Mouse (Mus musculus): Measurements from ENCODE around the gene Soga3. TPM values are rescaled to one million over a fixed set of nuclear protein-coding genes. Genes with fewer than 3 reads are reported as not detected.

Gene Soga3
- polyA plus RNA-seq, 1 experiment from 2014 or later, result 0.47 TPM

GRCm38 (mm10) chr10:29173778-29174177, 30.1 kb downstream of the Soga3 start:
- H3K4me2 ChIP-seq, result no peak overlapping the region
- H3K27ac ChIP-seq (replicated peaks), result no peak overlapping the region
- no peak for ATAC-seq (ENCODE audit: extremely low read depth, insufficient number of reproducible peaks, low FRiP score, low TSS enrichment)
- no peak overlapping the region for H3K4me3 ChIP-seq
- H3K27me3 ChIP-seq (replicated peaks), result no peaks in the 10 kb centered on the region
- H3K9ac ChIP-seq, result no peak overlapping the region
- no peaks in the 10 kb centered on the region for H3K9me3 ChIP-seq
- no peaks in the 10 kb centered on the region for H3K36me3 ChIP-seq
- no peaks in the 10 kb centered on the region for H3K4me1 ChIP-seq
- 73% methylated on average over 2 of the region's 2 CpGs for WGBS

- no peaks in the 10 kb centered on the region for H3K9me3 ChIP-seq
- H3K4me3 ChIP-seq, result no peak overlapping the region
- no peaks in the 10 kb centered on the region for H3K4me1 ChIP-seq
- H3K27ac ChIP-seq (replicated peaks), result no peak overlapping the region
- no peak overlapping the region for H3K4me2 ChIP-seq
- 75% methylated on average over 3 of the region's 3 CpGs for WGBS
- H3K36me3 ChIP-seq, result no peaks in the 10 kb centered on the region
- H3K27me3 ChIP-seq (replicated peaks), result no peaks in the 10 kb centered on the region
- no peak overlapping the region for H3K9ac ChIP-seq
- ATAC-seq (ENCODE audit: extremely low read depth, insufficient number of reproducible peaks, low FRiP score, low TSS enrichment), result no peak
These were observed 32.0 kb downstream of the Soga3 start for GRCm38 (mm10) chr10:29175656-29176055.

GRCm38 (mm10) chr10:29176881-29177280, 33.2 kb downstream of the Soga3 start:
- Histone ChIP-seq H3K9me3 (no peaks in the 10 kb centered on the region), H3K27ac (replicated peaks) (no peak overlapping the region), H3K27me3 (replicated peaks) (no peaks in the 10 kb centered on the region), H3K4me1 (no peaks in the 10 kb centered on the region), H3K36me3 (no peaks in the 10 kb centered on the region), H3K4me3 (no peak overlapping the region), H3K9ac (no peak overlapping the region), H3K4me2 (no peak overlapping the region)
- WGBS, result 78% methylated on average over 4 of the region's 4 CpGs
- ATAC-seq (ENCODE audit: extremely low read depth, insufficient number of reproducible peaks, low FRiP score, low TSS enrichment), result no peak

GRCm38 (mm10) chr10:29178003-29178402, 34.4 kb downstream of the Soga3 start:
- 31% methylated on average over 2 of the region's 2 CpGs for WGBS
- no peak for ATAC-seq (ENCODE audit: extremely low read depth, insufficient number of reproducible peaks, low FRiP score, low TSS enrichment)
- no peak overlapping the region for H3K4me3 ChIP-seq

GRCm38 (mm10) chr10:29180210-29180609, 36.6 kb downstream of the Soga3 start:
- H3K27ac ChIP-seq (replicated peaks), result no peak overlapping the region
- H3K4me2 ChIP-seq, result no peak overlapping the region
- H3K9ac ChIP-seq, result no peak overlapping the region
- H3K9me3 ChIP-seq, result no peaks in the 10 kb centered on the region
- H3K4me1 ChIP-seq, result no peaks in the 10 kb centered on the region
- no peaks in the 10 kb centered on the region for H3K27me3 ChIP-seq (replicated peaks)
- no peaks in the 10 kb centered on the region for H3K36me3 ChIP-seq
- no peak for ATAC-seq (ENCODE audit: extremely low read depth, insufficient number of reproducible peaks, low FRiP score, low TSS enrichment)
- WGBS, result 88% methylated on average over 3 of the region's 3 CpGs
- H3K4me3 ChIP-seq, result no peak overlapping the region

More at GRCm38 (mm10) chr10:29178003-29178402, 34.4 kb downstream of the Soga3 start:
- Histone ChIP-seq H3K4me1 (no peaks in the 10 kb centered on the region), H3K36me3 (no peaks in the 10 kb centered on the region), H3K4me2 (no peak overlapping the region), H3K9ac (no peak overlapping the region), H3K9me3 (no peaks in the 10 kb centered on the region), H3K27me3 (replicated peaks) (no peaks in the 10 kb centered on the region), H3K27ac (replicated peaks) (no peak overlapping the region)

GRCm38 (mm10) chr10:29181046-29181445, 37.4 kb downstream of the Soga3 start:
- no peaks in the 10 kb centered on the region for H3K4me1 ChIP-seq
- no peak overlapping the region for H3K4me3 ChIP-seq
- no peak overlapping the region for H3K4me2 ChIP-seq
- no peaks in the 10 kb centered on the region for H3K9me3 ChIP-seq
- no peaks in the 10 kb centered on the region for H3K27me3 ChIP-seq (replicated peaks)
- H3K36me3 ChIP-seq, result no peaks in the 10 kb centered on the region
- H3K27ac ChIP-seq (replicated peaks), result no peak overlapping the region
- no peak for ATAC-seq (ENCODE audit: extremely low read depth, insufficient number of reproducible peaks, low FRiP score, low TSS enrichment)
- H3K9ac ChIP-seq, result no peak overlapping the region
- WGBS, result 86% methylated on average over 2 of the region's 2 CpGs

GRCm38 (mm10) chr10:29193769-29194168, 50.1 kb downstream of the Soga3 start:
- H3K27ac ChIP-seq (replicated peaks), result no peak overlapping the region
- no peak overlapping the region for H3K9ac ChIP-seq
- no peak overlapping the region for H3K4me2 ChIP-seq
- no peaks in the 10 kb centered on the region for H3K27me3 ChIP-seq (replicated peaks)
- no peak overlapping the region for H3K4me3 ChIP-seq
- no peaks in the 10 kb centered on the region for H3K9me3 ChIP-seq
- H3K36me3 ChIP-seq, result no peaks in the 10 kb centered on the region
- no peaks in the 10 kb centered on the region for H3K4me1 ChIP-seq
- no peak for ATAC-seq (ENCODE audit: extremely low read depth, insufficient number of reproducible peaks, low FRiP score, low TSS enrichment)

GRCm38 (mm10) chr10:29196811-29197210, 53.2 kb downstream of the Soga3 start:
- Histone ChIP-seq H3K36me3 (no peaks in the 10 kb centered on the region), H3K4me1 (no peaks in the 10 kb centered on the region), H3K27ac (replicated peaks) (no peak overlapping the region), H3K4me3 (no peak overlapping the region), H3K9ac (no peak overlapping the region), H3K9me3 (no peaks in the 10 kb centered on the region), H3K4me2 (no peak overlapping the region), H3K27me3 (replicated peaks) (no peaks in the 10 kb centered on the region)
- 88% methylated on average over 33 of the region's 33 CpGs for WGBS
- no peak for ATAC-seq (ENCODE audit: extremely low read depth, insufficient number of reproducible peaks, low FRiP score, low TSS enrichment)

GRCm38 (mm10) chr10:29198642-29199041, 55.0 kb downstream of the Soga3 start, which contains the start of gene Gm49353:
Gene Gm49353 (plus strand): TSS chr10:29198954.
- Histone ChIP-seq H3K36me3 (no peaks in the 10 kb centered on the region), H3K4me1 (no peaks in the 10 kb centered on the region), H3K4me2 (no peak within 1 kb of the TSS), H3K9me3 (no peaks in the 10 kb centered on the region), H3K27me3 (replicated peaks) (no peaks in the 10 kb centered on the region), H3K9ac (no peak within 1 kb of the TSS), H3K4me3 (no peak within 1 kb of the TSS), H3K27ac (replicated peaks) (no peak within 1 kb of the TSS)
- no peak for ATAC-seq (ENCODE audit: extremely low read depth, insufficient number of reproducible peaks, low FRiP score, low TSS enrichment)
- WGBS, result 73% methylated on average over 7 of the region's 7 CpGs

GRCm38 (mm10) chr10:29199835-29200234, 56.2 kb downstream of the Soga3 start:
- 61% methylated on average over 3 of the region's 3 CpGs for WGBS
- Histone ChIP-seq H3K4me3 (no peak overlapping the region), H3K4me1 (no peaks in the 10 kb centered on the region), H3K9ac (no peak overlapping the region), H3K27me3 (replicated peaks) (no peaks in the 10 kb centered on the region), H3K4me2 (no peak overlapping the region), H3K9me3 (no peaks in the 10 kb centered on the region), H3K27ac (replicated peaks) (no peak overlapping the region), H3K36me3 (no peaks in the 10 kb centered on the region)
- no peak for ATAC-seq (ENCODE audit: extremely low read depth, insufficient number of reproducible peaks, low FRiP score, low TSS enrichment)

GRCm38 (mm10) chr10:29200609-29201008, 57.0 kb downstream of the Soga3 start:
- 65% methylated on average over 1 of the region's 1 CpGs for WGBS
- ATAC-seq (ENCODE audit: extremely low read depth, insufficient number of reproducible peaks, low FRiP score, low TSS enrichment), result no peak
- Histone ChIP-seq H3K4me3 (no peak overlapping the region), H3K4me2 (no peak overlapping the region), H3K36me3 (no peaks in the 10 kb centered on the region), H3K4me1 (no peaks in the 10 kb centered on the region), H3K27ac (replicated peaks) (no peak overlapping the region), H3K9me3 (no peaks in the 10 kb centered on the region), H3K27me3 (replicated peaks) (no peaks in the 10 kb centered on the region), H3K9ac (no peak overlapping the region)

- H3K4me3 ChIP-seq, result no peak overlapping the region
- no peaks in the 10 kb centered on the region for H3K9me3 ChIP-seq
- H3K4me2 ChIP-seq, result no peak overlapping the region
- no peaks in the 10 kb centered on the region for H3K4me1 ChIP-seq
- no peaks in the 10 kb centered on the region for H3K36me3 ChIP-seq
- H3K27ac ChIP-seq (replicated peaks), result no peak overlapping the region
- H3K27me3 ChIP-seq (replicated peaks), result no peaks in the 10 kb centered on the region
- ATAC-seq (ENCODE audit: extremely low read depth, insufficient number of reproducible peaks, low FRiP score, low TSS enrichment), result no peak
- no peak overlapping the region for H3K9ac ChIP-seq
These were observed 63.1 kb downstream of the Soga3 start for GRCm38 (mm10) chr10:29206730-29207129.
